ENCODE assay signal across 9 mouse cellular contexts in the genomic region with DNA sequence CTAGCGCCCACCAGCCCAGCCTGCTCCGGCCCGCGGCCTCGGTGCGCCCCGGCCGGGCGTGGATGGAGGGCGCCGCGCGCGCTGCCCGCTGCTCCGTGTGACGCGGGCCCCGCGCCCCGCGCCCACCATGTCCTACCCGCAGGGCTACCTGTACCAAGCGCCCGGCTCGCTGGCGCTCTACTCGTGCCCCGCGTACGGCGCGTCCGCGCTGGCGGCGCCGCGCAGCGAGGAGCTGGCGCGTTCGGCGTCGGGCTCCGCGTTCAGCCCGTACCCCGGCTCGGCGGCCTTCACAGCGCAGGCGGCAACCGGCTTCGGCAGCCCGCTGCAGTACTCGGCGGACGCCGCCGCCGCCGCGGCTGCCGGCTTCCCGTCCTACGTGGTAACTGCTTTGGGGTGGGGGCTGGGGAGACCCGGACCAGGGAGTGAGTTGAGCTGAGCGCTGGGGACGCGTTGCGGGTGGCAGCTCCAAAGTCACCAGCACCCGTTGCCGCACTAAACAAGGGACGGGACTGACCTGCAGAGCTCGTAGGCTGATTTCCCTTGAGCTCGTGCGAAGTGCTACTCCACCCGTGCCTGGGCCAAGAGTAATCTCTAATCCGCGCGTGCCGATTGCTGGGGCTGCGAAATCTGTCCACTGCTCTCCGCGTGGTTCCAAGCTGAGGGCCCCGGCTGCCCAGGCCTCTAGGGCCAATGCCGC. TPM values are rescaled to one million over a fixed set of nuclear protein-coding genes. Genes with fewer than 3 reads are reported as not detected.
DNase-seq lines count a peak whose midpoint lies in the region; ATAC-seq and TF ChIP-seq lines count a peak whose summit lies in the region.
"Had no signal": no experiment of that assay in that cellular context is flagged by ENCODE, and none has a peak within 500 bp of the region (broad histone marks: within the 10 kb centered on the region; RNA-seq: fewer than 3 reads in every experiment).

No protein-coding gene starts in this region.

- H3K36me3 ChIP-seq in spleen, adult 2 months (ENCODE audit: control insufficient read depth, insufficient read depth, low read length) = no peaks in the 10 kb centered on the region
- H3K36me3 ChIP-seq in forebrain, embryonic 14.5 days (ENCODE audit: control insufficient read depth, insufficient read depth, low read length) = no peaks in the 10 kb centered on the region
- no peaks in the 10 kb centered on the region for H3K36me3 ChIP-seq in neural tube, embryonic 14.5 days (ENCODE audit: control insufficient read depth, insufficient read depth, low read length)

- H3K4me1 ChIP-seq in spleen, adult 2 months (ENCODE audit: control insufficient read depth, insufficient read depth, insufficient read length) = no peaks in the 10 kb centered on the region; the same call in 1 of the 2 replicates
- peaks cover 10% of the 10 kb centered on the region for H3K4me1 ChIP-seq in forebrain, embryonic 14.5 days (ENCODE audit: control insufficient read depth, insufficient read depth, low read length)
- H3K4me1 ChIP-seq in neural tube, embryonic 14.5 days (ENCODE audit: control insufficient read depth, insufficient read depth, low read length) = peaks cover 17% of the 10 kb centered on the region; the same call in 1 of the 2 replicates

- DNase-seq in spleen, adult 2 months (ENCODE audit: low read depth in 1 of 2, low spot score in 2 of 2) = no peak
- no peak for DNase-seq in spleen, postnatal 4 days (ENCODE audit: low spot score in 2 of 2)
- peak; percentile 44 for DNase-seq in forebrain, embryonic 14.5 days (ENCODE audit: low spot score)
- DNase-seq in kidney, postnatal 10 days = peak; percentile 34
- no peak for DNase-seq in layer of hippocampus, postnatal 36 days
- DNase-seq in spleen, postnatal 36 days (ENCODE audit: low spot score in 2 of 2) = no peak
- DNase-seq in thymus, postnatal 4 days = no peak

- TF ChIP-seq POLR2A in spleen, adult 2 months (IDR thresholded peaks at IDR 0.05; ENCODE audit: low read depth, low read length) = no peak

- peaks cover 20% of the 10 kb centered on the region for H3K27me3 ChIP-seq in spleen, adult 2 months (ENCODE audit: control insufficient read depth, insufficient read depth, low read length)
- peaks cover 94% of the 10 kb centered on the region for H3K27me3 ChIP-seq in forebrain, embryonic 14.5 days (replicated peaks; ENCODE audit: control insufficient read depth, insufficient read depth, low read length)
- peaks cover 45% of the 10 kb centered on the region for H3K27me3 ChIP-seq in neural tube, embryonic 14.5 days (ENCODE audit: control insufficient read depth, insufficient read depth, low read length)

- no peak for TF ChIP-seq CTCF in spleen, adult 2 months (IDR thresholded peaks at IDR 0.05; ENCODE audit: extremely low read depth, insufficient read depth, insufficient read length, insufficient replicate concordance)

- no peak overlapping the region for H3K27ac ChIP-seq in spleen, adult 2 months (ENCODE audit: insufficient read depth, low read length)
- H3K27ac ChIP-seq in forebrain, embryonic 14.5 days (ENCODE audit: low read depth, low read length) = no peak overlapping the region
- H3K27ac ChIP-seq in neural tube, embryonic 14.5 days (ENCODE audit: low read depth, low read length) = peak overlapping the region; percentile 60; the same call in 1 of the 2 replicates

- peak overlapping the region; percentile 32; the same call in 1 of the 2 replicates for H3K9ac ChIP-seq in forebrain, embryonic 14.5 days (ENCODE audit: low read length)
- H3K9ac ChIP-seq in neural tube, embryonic 14.5 days (replicated peaks; ENCODE audit: low read depth, low read length) = peak overlapping the region; percentile 61

- H3K4me2 ChIP-seq in forebrain, embryonic 14.5 days (ENCODE audit: low read length) = peak overlapping the region; percentile 77
- peak overlapping the region; percentile 67 for H3K4me2 ChIP-seq in neural tube, embryonic 14.5 days (ENCODE audit: low read depth, low read length)

- H3K9me3 ChIP-seq in forebrain, embryonic 14.5 days (replicated peaks; ENCODE audit: control insufficient read depth, low read length) = no peaks in the 10 kb centered on the region; the same call in 1 of the 2 replicates
- no peaks in the 10 kb centered on the region for H3K9me3 ChIP-seq in neural tube, embryonic 14.5 days (ENCODE audit: control insufficient read depth, low read length)

- 5% methylated on average over 76 of the region's 88 CpGs for WGBS in spleen, adult 2 months
- WGBS in forebrain, embryonic 14.5 days = under 1% methylated on average over 80 of the region's 88 CpGs
- under 1% methylated on average over 79 of the region's 88 CpGs for WGBS in neural tube, embryonic 14.5 days

- H3K4me3 ChIP-seq in spleen, adult 2 months (ENCODE audit: extremely low read depth, insufficient read depth, insufficient read length) = peak overlapping the region; percentile 4; the same call in 1 of the 2 replicates
- H3K4me3 ChIP-seq in forebrain, embryonic 14.5 days (ENCODE audit: low read depth, low read length) = peak overlapping the region; percentile 43
- peak overlapping the region; percentile 49 for H3K4me3 ChIP-seq in neural tube, embryonic 14.5 days (ENCODE audit: low read depth, low read length)

- peak; percentile 58 for ATAC-seq in forebrain, embryonic 14.5 days
- ATAC-seq in neural tube, embryonic 14.5 days (ENCODE audit: low read depth) = peak; percentile 54

RNA-seq across cellular contexts. Expression of gene Irx2, which starts 0.5 kb away (rescaled TPM):
- not detected in 2 replicates for polyA plus RNA-seq in spleen, adult 2 months (2012; rRNA removed)
- polyA plus RNA-seq in forebrain, embryonic 14.5 days (2014; fragmentation: Nextera tagmentation; extraction: Ambion mirVana) = 1.9 and 2.4 TPM in 2 replicates
- polyA plus RNA-seq in neural tube, embryonic 14.5 days (2014; fragmentation: Nextera tagmentation; extraction: Ambion mirVana) = 8.6 and 11.6 TPM in 2 replicates
- not detected for total RNA-seq in layer of hippocampus, postnatal 36 days (2021)
- total RNA-seq: common myeloid progenitor, adult 5-6 weeks had no signal

Comparison
In these comparisons a context has a peak if more than half of its experiments do, and no peak if none do; other contexts are left out.
1. DNase-seq: peak in forebrain, embryonic 14.5 days (single experiment) and kidney, postnatal 10 days (single experiment); none in spleen, adult 2 months (0 of 2), spleen, postnatal 4 days (0 of 2), layer of hippocampus, postnatal 36 days (0 of 2), spleen, postnatal 36 days (0 of 2) and thymus, postnatal 4 days (single experiment).
2. Peak in every context shown above with its lines, with median percentiles within 50 percentile points of each other: H3K4me3 ChIP-seq.